Mouse (Mus musculus) adipose tissue, adult 10 weeks (tissue): ENCODE results near the gene Pyroxd2. TPM values are rescaled to one million over a fixed set of nuclear protein-coding genes. Genes with fewer than 3 reads are reported as not detected.

Experiments
- polyA plus RNA-seq: library from polyadenylated mRNA; stranded (reverse); fragments of 350-450 nt; fragmentation: Illumina TruSeq; extraction: RNeasy Lipid Tissue Mini Kit (QIAGEN cat#74804); gene quantifications from one replicate; pipeline ENCODE4 v1.2.3, GENCODE M21; 2014; ENCODE audit warnings: low read depth, low replicate concordance

Pyroxd2 gene
- 31.2 TPM for polyA plus RNA-seq

DNA sequence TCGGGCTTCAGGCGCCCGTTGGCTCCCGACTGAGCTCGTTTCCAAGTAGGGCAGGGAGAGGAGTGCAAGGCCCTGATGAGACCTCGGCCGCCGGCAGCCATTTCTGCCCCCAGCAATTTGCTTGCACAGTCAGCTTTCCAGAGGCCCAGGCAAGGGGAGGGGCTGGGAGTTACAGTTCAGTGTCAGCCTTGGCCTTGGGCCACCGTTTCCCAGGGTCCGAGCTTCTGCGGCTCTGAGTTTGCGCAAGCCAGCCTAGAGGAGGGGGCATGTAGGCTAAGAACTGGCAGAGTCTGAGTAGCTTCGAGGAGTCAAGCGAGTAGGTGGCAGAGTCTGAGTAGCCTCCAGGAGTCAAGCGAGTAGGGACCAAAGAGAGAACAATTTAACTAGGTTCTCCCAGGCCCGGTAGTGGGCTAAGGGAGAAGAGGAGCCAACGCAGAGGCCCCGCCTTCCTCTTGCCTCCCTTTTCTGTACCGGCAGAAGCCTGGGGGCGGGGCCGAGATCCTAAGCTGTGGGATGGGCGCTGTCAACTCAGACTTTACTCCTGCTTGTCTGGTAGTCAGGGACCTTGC is at the start of gene Pyroxd2:
Gene Pyroxd2 (minus strand): TSS at position 413 of the 569 bp plus-strand sequence.

GRCm38 (mm10) chr19:42779531-42780155 is 27.1 kb upstream of the Pyroxd2 start, which contains the start of gene Hps1:
TSS of gene Hps1 (minus strand) at chr19:42779978.

Other genes starting within 250 kb of the Pyroxd2 start
- 16.4 TPM for gene R3hcc1l, start 234.0 kb downstream of the Pyroxd2 start, polyA plus RNA-seq
- gene Loxl4, start 140.0 kb downstream of the Pyroxd2 start, polyA plus RNA-seq, result 1.5 TPM
- 19.8 TPM for gene Hps1, start 27.2 kb upstream of the Pyroxd2 start, polyA plus RNA-seq